Mouse (Mus musculus) kidney, adult 2 months (tissue): ENCODE measurements around the gene Suclg1.

Experiments used
- CTCF ChIP-seq: fragments of 200-500 bp; conservative IDR thresholded peaks from 2 replicates; pipeline ENCODE4 v1.5.1; 2011; ENCODE audit warnings: low read depth, mild to moderate bottlenecking, control low read depth, low read length, moderate library complexity, mixed read lengths; ENCODE audit not compliant: insufficient read depth, insufficient read length
- POLR2A ChIP-seq: fragments of 200-500 bp; IDR thresholded peaks from one replicate; pipeline ENCODE4 v1.6.1; 2011; ENCODE audit warnings: low read depth, low read length, control low read depth

- TF ChIP-seq CTCF: no peak
- TF ChIP-seq POLR2A: no peak
Observed at GRCm38 (mm10) chr6:73235650-73236049, 12.5 kb upstream of the Suclg1 start.
